Mouse (Mus musculus) kidney, postnatal 25 days (tissue): ENCODE data around the gene Wnk1.

Experiments
- DNase-seq, 2 experiments: peaks; one replicate each; pipeline ENCODE4 v3.0.0; 2021; ENCODE audit warnings: mixed read lengths in 2 of 2

Gene Wnk1

GRCm38 (mm10) chr6:119902204-119903080 lies 136.0 kb downstream of the Wnk1 start, which contains the start of gene Rad52:
Gene Rad52 (plus strand): TSS chr6:119902698.
- peak; percentile 85 to 93 for DNase-seq

DNA sequence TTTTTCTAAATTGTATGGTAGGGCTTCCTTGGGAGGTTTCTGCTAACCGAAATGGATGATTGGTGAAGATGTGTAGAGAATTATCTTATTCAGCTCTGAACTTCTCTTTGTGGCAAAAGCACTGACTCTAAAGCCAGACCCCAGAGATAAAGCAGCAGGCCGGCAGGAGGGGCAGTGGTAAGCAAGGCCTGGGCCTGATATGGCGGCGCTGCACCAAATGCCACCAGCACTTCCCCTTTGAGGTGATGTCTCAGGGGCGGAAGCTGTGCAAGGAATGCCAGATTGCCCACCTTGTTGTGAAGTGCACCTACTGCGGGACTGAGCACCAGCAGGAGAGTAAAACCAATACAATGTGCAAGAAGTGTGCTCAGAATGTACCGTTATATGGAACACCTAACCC lies 145.8 kb downstream of the Wnk1 start:
- no peak for DNase-seq

GRCm38 (mm10) chr6:119883151-119883550 lies 155.3 kb downstream of the Wnk1 start:
- DNase-seq: no peak
